Mouse (Mus musculus) liver, postnatal 0 days (tissue): Measurements from ENCODE around the gene Tpcn1.

Experiments used
- CTCF ChIP-seq: sonication (generic); IDR thresholded peaks from 2 replicates; pipeline ENCODE4 v1.5.1; 2016; ENCODE audit warnings: antibody characterized with exemption, low read depth
- EP300 ChIP-seq: IDR thresholded peaks from 2 replicates; pipeline ENCODE4 v1.6.1; 2016; ENCODE audit warnings: antibody characterized with exemption, low read depth, mild to moderate bottlenecking

GRCm38 (mm10) chr5:120631892-120632291 is 43.4 kb upstream of the Tpcn1 start:
- TF ChIP-seq CTCF (peak; percentile 27), EP300 (no peak)
